Mouse (Mus musculus) kidney, adult 2 months (tissue): ENCODE data around the gene Raly. TPM values are rescaled to one million over a fixed set of nuclear protein-coding genes. Genes with fewer than 3 reads are reported as not detected.

Experiments used
- DNase-seq: peaks from one replicate; pipeline ENCODE4 v3.0.0; 2021
- H3K27ac ChIP-seq: fragments of 200-500 bp; 2 replicates; pipeline ENCODE4 v1.5.1; 2012; ENCODE audit warnings: low read depth, low read length, control low read depth, inconsistent platforms; ENCODE audit not compliant: insufficient read depth
- H3K27me3 ChIP-seq: fragments of 200-500 bp; replicated peaks from 2 replicates; pipeline ENCODE4 v1.6.1; 2012; ENCODE audit warnings: mild to moderate bottlenecking, moderate library complexity, low read length, inconsistent platforms; ENCODE audit not compliant: control insufficient read depth, insufficient read depth
- H3K36me3 ChIP-seq: fragments of 200-500 bp; 2 replicates; pipeline ENCODE4 v1.6.1; 2012; ENCODE audit warnings: mild to moderate bottlenecking, moderate library complexity, low read length, inconsistent platforms; ENCODE audit not compliant: control insufficient read depth, insufficient read depth
- H3K4me1 ChIP-seq: fragments of 200-500 bp; 2 replicates; pipeline ENCODE4 v1.6.1; 2011; ENCODE audit warnings: low read length; ENCODE audit not compliant: control insufficient read depth, insufficient read depth
- H3K4me3 ChIP-seq: fragments of 200-500 bp; 2 replicates; pipeline ENCODE4 v1.5.1; 2011; ENCODE audit warnings: mild to moderate bottlenecking, low read depth, low read length, control low read depth; ENCODE audit not compliant: insufficient read depth
- CTCF ChIP-seq: fragments of 200-500 bp; conservative IDR thresholded peaks from 2 replicates; pipeline ENCODE4 v1.5.1; 2011; ENCODE audit warnings: low read depth, mild to moderate bottlenecking, control low read depth, low read length, moderate library complexity, mixed read lengths; ENCODE audit not compliant: insufficient read depth, insufficient read length
- POLR2A ChIP-seq: fragments of 200-500 bp; IDR thresholded peaks from one replicate; pipeline ENCODE4 v1.6.1; 2011; ENCODE audit warnings: low read depth, low read length, control low read depth
- WGBS: fragments of 180-500 bp; shearing (Covaris S2); methylation state at CpG from one replicate; pipeline ENCODE4 v1.1.7; 2018; 5-methylcytosine and 5-hydroxymethylcytosine counted together
- polyA plus RNA-seq: library from polyadenylated mRNA; depleted of rRNA; stranded (reverse); fragments of >200 nt; gene quantifications from 2 replicates; pipeline ENCODE4 v1.2.3, GENCODE M21; 2012; rRNA removed

Raly gene
- polyA plus RNA-seq, 1 experiment: 152 TPM

DNA sequence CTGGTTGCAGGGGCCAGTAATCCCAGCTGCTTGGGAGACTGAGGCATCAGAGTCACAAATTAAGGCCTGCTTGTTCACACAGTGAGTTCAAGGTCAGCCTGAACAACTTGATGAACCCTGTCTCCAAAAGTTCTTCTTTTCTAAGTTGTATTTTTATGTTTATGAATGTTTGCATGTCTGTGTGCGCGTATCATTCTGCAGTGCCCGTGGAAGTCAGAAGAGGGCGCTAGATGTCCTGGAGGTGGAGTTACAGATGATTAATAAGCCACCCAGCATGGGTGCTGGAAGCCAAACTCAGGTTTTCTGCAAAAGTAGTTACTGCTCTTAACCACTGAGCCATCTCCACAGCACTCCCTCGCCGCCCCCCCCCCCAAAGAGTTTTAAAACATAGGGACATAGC is 118.9 kb downstream of the Raly start:
- TF ChIP-seq CTCF (0 out of 2 replicates have a peak, but pooled peaks have one; percentile 10), POLR2A (no peak)
- Histone ChIP-seq H3K27ac (no peak overlapping the region), H3K36me3 (no peaks in the 10 kb centered on the region), H3K27me3 (no peaks in the 10 kb centered on the region), H3K4me3 (no peak overlapping the region), H3K4me1 (no peaks in the 10 kb centered on the region)
- WGBS: 82% methylated on average over 6 of the region's 6 CpGs
- DNase-seq: no peak

DNA sequence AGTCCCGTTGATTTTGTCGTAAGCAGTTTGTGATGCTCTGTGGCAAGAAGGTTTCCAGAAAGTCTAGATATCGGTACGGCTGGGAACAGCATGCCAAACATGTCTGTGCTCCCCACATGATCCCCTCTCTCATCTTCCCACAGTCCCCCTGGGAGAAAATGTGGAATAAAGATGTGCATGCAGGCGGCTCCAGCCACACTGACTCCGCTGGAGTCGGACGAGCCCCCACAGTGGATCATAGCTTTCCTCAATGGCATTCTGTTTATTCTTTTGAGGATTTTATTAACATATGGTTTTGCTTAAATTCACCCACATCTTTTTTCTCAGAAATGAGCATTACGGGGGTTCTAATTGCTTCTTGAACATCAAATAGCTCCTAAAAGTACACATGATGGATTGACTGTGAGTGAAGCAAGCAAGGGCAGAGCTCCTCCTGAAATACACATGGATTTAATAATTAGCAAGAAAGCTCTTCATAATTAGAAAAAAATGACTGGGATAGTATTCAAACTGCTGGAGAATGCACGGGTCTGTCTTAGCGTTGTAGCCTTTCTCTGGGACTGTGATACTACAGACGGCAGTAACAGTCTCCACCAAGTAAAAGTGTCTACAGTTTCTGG is 125.1 kb downstream of the Raly start:
- DNase-seq: no peak
- H3K36me3 ChIP-seq: no peaks in the 10 kb centered on the region
- TF ChIP-seq POLR2A (no peak), CTCF (no peak)
- no peaks in the 10 kb centered on the region for H3K4me1 ChIP-seq
- no peak overlapping the region for H3K4me3 ChIP-seq
- no peaks in the 10 kb centered on the region for H3K27me3 ChIP-seq
- WGBS: 87% methylated on average over 12 of the region's 12 CpGs
- no peak overlapping the region for H3K27ac ChIP-seq

DNA sequence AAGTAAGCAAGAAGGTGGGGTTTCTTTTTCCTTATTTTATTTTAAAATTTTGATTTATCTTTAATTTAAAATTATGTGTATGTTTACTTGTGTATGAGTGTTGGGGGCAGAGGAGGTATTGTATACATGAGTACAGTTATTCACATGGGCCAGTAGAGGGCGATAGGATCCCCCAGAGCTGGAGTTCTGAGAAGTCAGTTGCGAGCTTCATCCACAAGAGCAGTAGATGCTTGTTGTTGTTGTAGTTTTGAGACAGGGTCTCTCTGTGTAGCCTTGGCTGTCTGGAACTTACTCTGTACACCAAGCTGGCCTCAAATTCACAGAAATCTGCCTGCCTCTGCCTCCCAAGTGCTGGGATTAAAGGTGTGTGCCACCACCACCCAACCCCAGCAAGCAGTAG is 125.7 kb downstream of the Raly start:
- peak; percentile 62 for TF ChIP-seq CTCF
- no peak for TF ChIP-seq POLR2A
- Histone ChIP-seq H3K4me1 (no peaks in the 10 kb centered on the region), H3K36me3 (no peaks in the 10 kb centered on the region), H3K4me3 (no peak overlapping the region), H3K27ac (no peak overlapping the region), H3K27me3 (no peaks in the 10 kb centered on the region)
- peak; percentile 33 for DNase-seq
- 12% methylated on average over 2 of the region's 2 CpGs for WGBS

Other genes starting within 250 kb of the Raly start
- gene 1700003F12Rik, start 244.0 kb upstream of the Raly start, polyA plus RNA-seq: 0.29 and 0.52 TPM in 2 replicates
- 0.05 TPM in 1 of 2 replicates, not detected in the other for gene Actl10, start 239.3 kb upstream of the Raly start, polyA plus RNA-seq
- 1.5 and 1.8 TPM in 2 replicates for gene Necab3, start 232.2 kb upstream of the Raly start, polyA plus RNA-seq
- 3.6 and 4.1 TPM in 2 replicates for gene E2f1, start 221.2 kb upstream of the Raly start, polyA plus RNA-seq
- gene Pxmp4, start 187.4 kb upstream of the Raly start, polyA plus RNA-seq: 118 and 138 TPM in 2 replicates
- gene Zfp341, start 177.8 kb upstream of the Raly start, polyA plus RNA-seq: 4.9 and 5.3 TPM in 2 replicates
- gene 4930519P11Rik, start 177.7 kb upstream of the Raly start, polyA plus RNA-seq: 0.57 and 0.86 TPM in 2 replicates
- 71.9 and 102 TPM in 2 replicates for gene Chmp4b, start 139.4 kb upstream of the Raly start, polyA plus RNA-seq
- not detected in 2 replicates for gene Gm14214, start 21.1 kb upstream of the Raly start, polyA plus RNA-seq
- gene a, start 306 bp downstream of the Raly start, polyA plus RNA-seq: not detected in 2 replicates
- 9.9 and 15.2 TPM in 2 replicates for gene Eif2s2, start 101.8 kb downstream of the Raly start, polyA plus RNA-seq
- gene Gm14226, start 227.2 kb downstream of the Raly start, polyA plus RNA-seq: 0.76 and 0.89 TPM in 2 replicates